Mouse (Mus musculus): ENCODE results near the gene Pgbd5.

GRCm38 (mm10) chr8:124416646-124417045 lies 22.8 kb downstream of the Pgbd5 start:
- TF ChIP-seq SMC3 (IDR thresholded peaks at IDR 0.05; ENCODE audit: low read depth, low read length) (no peak), RCOR1 (conservative IDR thresholded peaks at IDR 0.05; ENCODE audit: low read depth, low read length) (no peak), ZMIZ1 (IDR thresholded peaks at IDR 0.05; ENCODE audit: low read depth, low read length) (no peak), CTCF (conservative IDR thresholded peaks at IDR 0.05 in 1 of 2, IDR thresholded peaks at IDR 0.05 in 1 of 2; ENCODE audit: low read depth in 2 of 2, low read length in 2 of 2) (no peak), BHLHE40 (IDR thresholded peaks at IDR 0.05; ENCODE audit: low read depth, low read length) (no peak), POLR2A (IDR thresholded peaks at IDR 0.05; ENCODE audit: low read depth, low read length) (no peak), ZNF384 (IDR thresholded peaks at IDR 0.05; ENCODE audit: low read depth, low read length) (no peak), MAFK (IDR thresholded peaks at IDR 0.05; ENCODE audit: insufficient replicate concordance, low read length) (no peak), EP300 (IDR thresholded peaks at IDR 0.05; ENCODE audit: low read length) (no peak)

Data from CH12.LX (cell line).